Mouse (Mus musculus) testis, postnatal 14 days (tissue): ENCODE data around the gene Il24.
A peak's percentile ranks its signal among the peaks of the same experiment; 100 is the strongest.

Experiments used
- DNase-seq: peaks from one replicate; pipeline ENCODE4 v3.0.0; 2021; ENCODE audit warnings: low spot score

Gene Il24

DNA sequence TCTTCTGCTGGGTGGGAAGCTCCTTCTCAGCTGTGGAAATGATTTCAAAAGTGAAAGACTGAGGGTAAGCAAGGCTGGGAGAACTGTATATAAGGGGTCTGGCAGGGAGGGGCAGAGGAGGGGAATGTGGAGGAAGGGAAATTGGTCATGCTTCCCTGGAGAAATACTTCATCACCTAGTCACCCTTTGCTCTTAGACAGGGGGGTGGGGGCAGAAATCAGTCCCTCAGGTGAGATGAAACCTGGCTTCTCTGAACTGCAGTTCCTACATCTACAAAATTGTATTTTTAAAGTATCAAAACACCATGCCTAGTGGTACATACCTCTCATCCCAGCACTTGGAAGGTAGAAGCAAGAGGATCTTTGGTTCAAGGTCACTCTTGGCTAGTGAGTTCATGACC, at the start of gene Il24:
Gene Il24 (minus strand): TSS at position 101 of the 400 bp plus-strand sequence.
- no peak for DNase-seq

DNA sequence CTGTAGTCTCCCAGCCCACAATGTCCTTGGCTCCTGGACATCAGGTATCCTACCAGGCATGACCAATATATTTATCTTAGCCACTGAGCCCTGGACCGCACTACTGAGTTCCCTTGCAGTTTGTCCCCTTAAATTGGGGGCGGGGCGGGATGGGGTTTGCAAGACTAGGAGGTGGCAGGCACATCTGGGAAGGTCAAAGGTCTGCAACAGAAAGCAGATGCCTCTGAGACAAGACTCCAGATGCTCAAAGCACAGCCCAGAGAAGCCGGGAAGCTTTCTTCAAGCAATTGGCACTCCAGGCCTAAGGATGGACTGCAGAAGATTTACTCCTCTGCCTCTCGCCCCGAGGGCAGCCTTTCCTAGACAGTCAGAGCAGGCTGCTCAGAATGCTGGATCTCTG, 49.1 kb upstream of the Il24 start:
- no peak for DNase-seq

DNA sequence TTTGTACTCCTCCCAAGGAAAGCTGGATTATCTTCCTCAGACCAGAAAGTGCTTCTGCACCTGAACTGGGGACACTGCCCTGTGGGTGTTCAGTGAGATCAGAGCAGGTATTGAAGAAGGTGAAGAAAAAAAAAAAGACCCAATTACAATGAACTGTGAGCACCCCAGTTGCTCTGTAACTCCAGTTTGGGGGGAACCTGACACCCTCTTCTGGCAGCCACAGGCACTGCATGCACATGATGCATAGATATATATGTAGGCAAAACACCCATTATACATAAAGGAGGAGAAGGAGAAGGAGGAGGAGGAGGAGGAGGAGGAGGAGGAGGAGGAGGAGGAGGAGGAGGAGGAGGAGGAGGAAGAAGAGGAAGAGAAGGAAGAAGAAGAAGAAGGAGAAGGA, 39.2 kb upstream of the Il24 start:
- DNase-seq: no peak

DNA sequence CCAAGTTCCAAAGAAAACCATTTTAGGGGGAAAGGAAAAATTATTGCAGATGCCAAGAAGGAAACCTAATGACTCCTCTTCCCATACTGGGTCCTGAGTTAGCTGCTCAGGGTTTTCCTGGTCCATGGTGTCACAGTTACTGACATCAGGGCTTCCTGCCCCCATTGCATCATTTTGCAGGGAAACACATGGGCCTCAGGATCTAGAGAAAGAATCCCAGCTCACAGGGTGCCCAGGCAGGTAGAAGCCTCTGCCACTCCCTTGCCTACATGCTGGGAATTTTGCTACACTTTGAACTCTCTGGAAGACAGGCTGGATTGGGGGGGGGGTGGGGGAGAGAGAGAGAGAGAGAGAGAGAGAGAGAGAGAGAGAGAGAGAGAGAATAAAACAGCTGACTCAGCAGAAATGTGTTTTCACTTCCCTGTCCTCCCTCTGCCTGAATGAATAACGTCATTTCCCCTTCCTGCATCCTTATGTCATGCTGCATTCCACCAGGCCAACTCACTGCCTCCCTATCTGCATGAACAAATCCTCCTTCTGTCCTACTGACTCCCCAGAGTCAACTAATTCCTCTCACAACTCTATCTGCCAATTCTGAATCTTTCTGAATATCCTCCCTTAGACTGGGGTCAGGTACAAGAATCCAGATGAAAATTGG, 31.2 kb upstream of the Il24 start:
- DNase-seq: no peak

DNA sequence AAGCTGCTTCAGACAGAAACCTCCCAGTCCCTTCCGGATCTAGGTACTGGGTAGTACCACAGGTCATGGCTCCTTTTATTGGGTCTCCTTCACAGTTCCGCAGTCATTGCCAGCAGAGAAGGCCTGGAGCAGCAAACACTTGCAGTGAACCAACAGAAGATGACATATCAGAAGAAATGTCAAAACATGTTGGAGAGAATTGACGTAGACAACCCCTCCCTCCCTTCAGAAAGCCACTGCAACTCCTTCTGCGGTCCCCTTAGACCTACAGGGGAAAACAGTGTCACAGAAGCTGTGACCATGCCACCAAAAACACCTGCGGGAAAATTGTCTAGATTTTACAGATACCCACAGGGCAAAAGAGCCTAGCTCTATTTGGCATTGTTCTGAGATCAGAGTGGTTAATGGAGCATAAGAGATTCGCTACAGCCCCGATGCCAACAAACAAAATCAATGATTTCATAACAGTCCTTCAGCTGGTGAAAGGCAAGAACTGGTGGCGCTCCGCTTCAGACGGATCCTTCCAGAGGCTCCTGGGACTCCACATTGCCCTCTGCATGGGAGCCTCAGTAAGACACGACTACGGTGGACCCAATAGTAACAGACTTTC, 24.3 kb upstream of the Il24 start, which contains the start of gene Il20:
Gene Il20 (minus strand): TSS at position 51 of the 610 bp plus-strand sequence.
- DNase-seq: no peak

DNA sequence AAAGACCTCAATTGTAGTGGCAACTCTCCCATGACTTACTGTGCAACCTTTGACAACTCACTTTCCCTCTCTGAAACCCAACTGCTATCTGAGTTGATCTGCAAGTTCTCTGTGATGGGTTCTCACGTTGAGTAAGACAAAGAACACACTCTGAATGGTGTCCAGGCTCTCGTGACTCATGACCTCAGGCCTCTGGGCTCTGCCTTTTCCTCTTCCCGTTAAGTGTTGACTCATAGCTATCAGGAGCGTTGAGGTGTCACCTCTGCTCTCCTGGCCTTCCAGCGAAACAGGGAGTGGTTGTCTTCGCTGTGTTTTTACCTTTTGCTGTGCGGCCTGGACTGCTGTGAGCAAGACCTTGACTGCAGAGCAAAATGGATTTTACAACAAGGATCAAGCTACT, 15.3 kb upstream of the Il24 start:
- no peak for DNase-seq

DNA sequence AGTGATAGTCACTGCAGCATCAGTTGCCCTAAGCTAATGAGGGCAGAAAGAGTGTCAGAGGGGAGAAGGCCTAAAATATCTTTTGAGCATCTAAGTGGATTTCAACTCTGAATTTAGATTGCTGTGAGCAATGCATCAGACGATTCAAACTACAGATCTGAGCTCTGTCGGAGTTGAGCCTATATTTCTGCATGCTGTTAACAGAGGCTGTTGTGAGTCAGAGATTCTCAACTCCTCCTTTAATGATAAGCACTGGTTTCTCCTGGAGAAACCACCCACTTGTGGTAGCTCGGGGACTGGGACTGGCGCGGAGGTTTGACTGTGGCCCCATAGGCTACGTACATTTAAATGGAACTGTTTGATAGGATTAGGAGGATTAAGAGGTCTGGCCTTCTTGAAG, 7.2 kb upstream of the Il24 start:
- DNase-seq: no peak

DNA sequence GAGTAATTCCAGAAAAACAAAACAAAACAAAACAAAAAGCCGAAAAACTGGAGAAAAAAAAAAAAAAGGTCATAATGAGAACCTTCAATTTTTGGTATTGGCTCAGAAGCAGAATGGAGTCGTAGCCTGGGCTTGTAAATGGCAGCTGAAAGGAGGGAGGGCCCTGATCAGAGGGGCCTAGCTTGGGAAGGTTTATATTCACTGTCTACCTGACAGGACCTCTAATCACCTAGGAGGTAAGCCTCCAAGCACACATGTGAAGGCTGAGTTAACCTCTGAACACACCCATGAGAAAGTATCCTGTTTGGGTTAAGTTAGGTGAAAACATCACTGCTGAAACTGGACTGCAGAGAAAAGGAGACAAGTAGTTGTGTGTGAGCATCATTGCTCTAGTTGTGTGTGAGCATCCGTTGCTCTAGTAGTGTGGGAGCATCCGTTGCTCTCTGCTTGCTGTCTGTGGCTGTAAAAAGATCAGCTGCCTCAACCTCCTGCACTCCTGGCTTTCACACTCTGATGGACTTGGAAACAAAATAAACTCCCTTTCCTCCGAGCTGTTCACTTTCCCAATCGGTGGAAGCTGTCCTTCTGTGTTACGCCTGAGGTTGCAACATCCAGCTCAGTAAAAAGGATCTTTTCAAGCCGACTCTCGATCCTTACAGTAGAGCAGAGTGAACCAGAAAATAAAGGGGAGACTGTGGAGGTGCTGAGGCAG, 6.2 kb upstream of the Il24 start:
- no peak for DNase-seq

DNA sequence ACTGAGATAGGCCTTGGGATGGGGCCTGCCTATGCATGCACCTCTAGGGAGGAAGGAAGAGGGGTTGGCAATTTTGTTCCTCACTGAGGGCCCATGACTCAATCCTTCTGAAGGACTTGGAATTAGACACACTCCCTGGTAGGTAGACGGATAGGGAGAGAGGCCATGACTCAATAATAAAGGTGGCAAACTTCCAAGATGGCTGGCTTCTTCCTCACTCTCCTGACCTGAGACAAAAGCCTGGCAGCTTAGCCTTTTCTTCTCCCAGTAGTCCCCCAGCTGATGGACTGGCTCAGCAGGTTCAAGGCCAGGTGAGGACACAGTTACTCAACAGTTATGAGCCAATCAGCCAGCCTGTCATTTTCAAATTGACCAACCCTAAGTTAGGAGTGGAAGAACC, 5.2 kb upstream of the Il24 start:
- DNase-seq: no peak

DNA sequence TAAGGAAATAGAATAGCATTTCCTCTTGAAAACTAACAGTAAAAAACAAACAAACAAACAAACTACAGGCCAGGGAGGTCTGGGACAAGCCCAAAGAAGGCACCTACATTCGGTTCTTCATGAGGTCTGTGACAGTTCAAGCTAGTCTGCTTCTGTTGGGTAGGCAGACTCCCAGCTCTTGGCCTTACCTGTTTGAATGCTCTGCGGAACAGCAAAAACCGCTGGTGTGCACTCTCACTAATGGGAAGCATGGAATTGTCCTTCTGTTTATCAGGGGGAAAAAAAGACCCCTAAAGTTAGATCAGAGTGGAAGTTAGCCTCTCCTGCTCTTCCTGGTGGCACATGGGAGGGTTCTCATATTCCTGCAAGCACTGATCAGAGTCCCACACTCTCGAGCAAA, 4.1 kb downstream of the Il24 start:
- no peak for DNase-seq

DNA sequence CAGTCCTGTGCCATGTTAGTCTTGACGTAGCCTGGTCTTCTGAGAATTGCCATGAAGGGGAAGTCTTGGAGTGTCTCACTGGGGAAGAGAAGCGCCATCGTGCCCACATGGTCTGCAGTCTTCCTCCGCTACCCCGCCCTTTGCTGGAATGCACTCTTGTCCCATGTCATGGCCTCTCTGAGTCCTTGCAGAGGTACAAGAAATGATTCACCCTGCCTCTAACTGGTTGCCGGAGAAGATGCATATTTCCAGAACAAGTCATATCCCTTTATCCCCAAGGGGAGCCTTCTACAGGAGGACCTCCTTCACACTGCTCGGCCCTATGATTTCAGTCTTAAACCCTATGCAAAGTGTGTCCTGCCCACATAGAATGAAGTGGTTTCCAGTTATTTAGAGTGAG, 7.3 kb downstream of the Il24 start:
- DNase-seq: no peak

DNA sequence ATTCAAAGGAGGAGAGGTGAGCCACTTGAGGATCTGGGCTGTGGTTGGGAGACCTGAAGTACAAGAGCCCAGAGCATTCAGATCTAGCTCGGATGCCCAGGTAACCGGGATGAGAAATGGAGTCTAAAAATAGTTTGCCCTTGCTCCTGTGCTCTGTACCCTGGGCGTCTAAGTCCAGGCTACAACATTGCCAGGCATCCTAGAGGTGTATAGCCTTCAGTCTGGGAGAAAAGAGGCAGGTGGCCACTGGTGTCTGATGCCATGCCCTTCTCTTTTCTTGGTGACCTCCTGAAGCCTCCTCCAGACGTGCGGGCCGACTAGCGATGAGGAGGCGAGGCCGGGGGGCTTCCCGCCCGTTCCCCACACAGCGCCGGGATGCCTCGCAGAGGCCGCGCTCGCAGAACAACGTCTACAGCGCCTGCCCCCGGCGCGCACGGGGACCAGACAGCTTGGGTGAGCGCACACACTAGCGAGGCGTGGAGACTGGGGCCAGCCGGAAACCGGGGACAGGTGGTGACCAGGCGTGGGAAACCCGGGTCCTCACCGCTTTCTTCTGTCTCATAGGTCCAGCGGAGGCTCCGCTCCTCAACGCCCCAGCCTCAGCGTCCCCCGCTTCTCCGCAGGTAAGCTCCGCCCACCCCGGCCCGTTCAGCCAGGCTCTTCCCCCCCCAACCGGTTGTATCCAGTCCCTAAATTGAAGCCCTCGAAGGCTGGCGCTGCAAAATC, 9.2 kb downstream of the Il24 start:
- peak; percentile 31 for DNase-seq

DNA sequence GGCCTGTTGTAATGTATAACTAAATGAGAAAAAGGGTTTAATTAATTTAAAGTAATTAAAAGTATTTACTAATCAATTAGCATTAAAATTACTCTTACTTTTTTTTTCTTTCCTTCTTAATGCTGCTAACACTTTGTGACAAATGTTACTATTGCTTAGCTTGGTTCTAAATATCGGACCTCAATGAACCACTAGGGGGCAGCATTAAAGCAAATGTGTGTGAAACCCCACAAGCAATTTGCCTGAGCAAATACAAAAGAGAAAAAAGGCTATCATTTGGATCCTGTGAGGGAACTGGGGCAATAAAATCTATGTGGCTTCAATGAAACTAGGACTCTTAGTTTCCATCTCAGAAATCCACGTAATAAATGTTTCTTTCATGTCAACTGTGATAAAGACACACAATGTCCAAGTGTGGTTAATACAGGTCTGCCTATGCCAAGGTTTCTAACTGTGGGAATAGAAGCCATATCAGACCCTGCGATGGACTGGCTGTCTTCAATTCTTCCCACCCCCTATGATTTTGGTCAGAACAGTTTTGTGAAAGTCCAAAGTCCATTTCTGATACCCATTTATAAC, 10.2 kb downstream of the Il24 start:
- DNase-seq: peak; percentile 21

DNA sequence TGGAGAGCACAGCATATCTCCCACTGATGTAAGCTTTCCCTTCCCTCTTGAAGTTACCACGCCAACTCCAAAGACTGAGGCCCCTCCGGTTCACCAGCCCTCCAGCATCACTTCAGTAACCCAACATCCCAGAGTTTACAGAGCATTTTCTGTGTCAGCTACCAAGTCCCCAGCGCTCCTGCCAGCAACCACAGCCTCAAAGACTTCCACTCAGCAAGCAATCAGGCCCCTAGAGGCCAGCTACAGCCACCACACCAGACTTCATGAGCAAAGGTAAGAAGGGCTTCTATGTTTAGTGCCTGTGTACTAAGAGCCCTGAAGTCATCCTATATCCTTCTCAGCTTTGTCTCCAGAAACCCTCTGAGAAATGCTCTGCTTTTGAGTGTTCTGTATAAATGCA, 11.3 kb downstream of the Il24 start:
- no peak for DNase-seq

DNA sequence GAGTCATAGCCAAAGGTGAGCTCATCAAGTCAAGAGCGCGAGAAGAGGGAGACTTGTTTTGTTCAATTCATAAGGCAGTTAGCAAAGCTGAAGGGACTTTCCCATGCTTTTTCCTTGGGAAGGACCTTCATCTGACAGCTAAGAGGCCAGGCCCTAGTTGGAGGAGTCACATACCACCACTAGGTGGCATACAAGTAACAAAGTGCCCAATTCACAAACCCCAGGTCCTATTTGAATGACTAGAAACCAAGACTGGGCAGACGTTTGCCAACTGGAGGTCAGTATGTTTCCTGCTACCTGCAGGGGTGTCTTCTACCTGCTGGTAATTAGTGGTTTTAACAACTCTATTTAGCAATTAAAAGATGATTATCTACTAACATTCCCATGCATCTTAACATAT, 12.1 kb downstream of the Il24 start:
- peak; percentile 23 for DNase-seq

DNA sequence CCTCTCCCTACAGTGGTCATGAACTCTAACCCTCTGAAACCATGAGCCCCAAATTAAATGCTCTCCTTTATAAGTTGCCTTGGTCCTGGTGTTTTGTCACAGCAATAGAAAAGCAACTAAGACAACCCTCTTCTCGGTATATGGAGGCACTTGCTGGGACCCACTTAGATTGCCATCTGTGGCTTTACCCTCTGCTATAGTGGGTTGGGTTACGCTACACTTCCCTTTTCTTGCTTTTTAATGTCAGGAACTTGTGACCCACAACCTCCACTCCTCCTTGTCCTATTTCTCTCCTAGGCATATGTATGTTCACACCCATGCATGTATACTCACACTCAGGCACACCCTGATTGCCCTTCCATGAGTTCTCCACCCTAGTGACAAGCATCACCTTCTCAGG, 14.3 kb downstream of the Il24 start:
- no peak for DNase-seq

DNA sequence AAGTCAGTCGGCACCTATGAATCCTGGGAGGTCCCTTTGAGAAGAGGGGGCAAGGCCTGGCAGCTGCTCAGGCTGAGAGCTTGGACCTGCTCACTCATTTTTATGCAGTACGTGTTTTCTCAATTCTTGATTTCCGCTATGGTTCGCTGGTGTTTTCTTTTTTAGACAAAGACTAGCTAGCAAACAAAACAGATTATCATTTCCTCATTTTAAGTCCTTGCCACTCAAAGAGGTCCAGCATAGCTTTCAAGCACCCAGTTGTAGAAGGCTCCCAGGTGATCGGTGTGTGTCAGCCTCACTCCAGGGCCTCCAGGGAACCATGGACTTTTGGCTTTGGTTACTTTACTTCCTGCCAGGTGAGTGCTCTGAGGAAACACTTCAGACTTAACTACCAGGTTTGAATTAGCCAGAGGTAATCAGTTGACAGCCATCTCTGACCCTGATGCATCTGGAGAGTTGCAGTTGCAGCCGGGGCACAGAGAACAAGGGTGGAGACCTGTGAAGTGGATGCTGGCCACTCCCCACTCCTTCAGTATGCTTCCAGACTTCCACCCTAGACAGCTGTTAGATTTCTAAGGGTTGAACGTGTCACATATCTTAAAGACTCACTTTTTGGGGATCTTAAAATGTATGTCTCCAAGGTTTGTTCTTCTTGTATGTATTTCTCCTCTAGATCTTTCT, 21.6 kb downstream of the Il24 start, which contains the start of gene Fcmr:
Gene Fcmr (plus strand): TSS at position 129 of the 681 bp plus-strand sequence.
- no peak for DNase-seq

DNA sequence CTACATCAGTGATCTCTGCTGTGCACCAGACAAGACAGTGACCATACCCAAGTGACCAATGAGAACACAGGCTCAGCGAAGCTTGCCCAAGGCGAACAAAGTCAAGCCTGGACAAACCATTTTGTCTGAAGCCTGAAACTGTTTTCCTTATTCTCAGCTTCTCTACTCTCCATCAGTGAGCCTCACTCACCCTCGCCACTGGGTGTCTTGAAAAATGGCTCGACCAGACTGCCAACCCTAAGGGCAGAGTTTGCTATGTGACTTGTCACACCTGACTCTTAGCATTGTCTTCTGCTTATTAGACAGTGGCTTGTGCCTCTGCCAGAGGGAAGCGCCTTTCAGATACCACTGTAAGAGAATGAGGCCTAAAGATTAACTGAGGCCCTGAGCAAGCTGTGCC, 22.5 kb downstream of the Il24 start:
- no peak for DNase-seq

DNA sequence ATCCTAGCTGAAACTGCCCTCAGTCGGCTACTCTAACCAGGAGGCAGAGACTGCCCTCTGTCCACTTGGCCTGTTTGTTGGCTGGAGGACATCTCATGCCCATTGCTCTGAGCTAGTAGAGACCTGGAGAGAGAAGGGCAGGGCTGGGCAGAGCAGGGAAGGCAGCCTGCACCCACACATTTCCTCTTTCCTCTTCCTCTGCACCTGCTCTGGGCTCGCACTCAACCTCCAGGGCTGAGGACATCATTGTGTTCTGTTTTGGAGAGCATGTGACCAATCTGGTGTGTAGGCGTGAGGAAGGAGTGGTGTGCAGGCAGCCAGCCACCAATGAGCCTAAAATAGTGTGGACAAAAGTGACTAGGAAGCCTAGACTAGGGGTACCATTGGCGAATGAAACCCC, 23.0 kb downstream of the Il24 start:
- DNase-seq: no peak

DNA sequence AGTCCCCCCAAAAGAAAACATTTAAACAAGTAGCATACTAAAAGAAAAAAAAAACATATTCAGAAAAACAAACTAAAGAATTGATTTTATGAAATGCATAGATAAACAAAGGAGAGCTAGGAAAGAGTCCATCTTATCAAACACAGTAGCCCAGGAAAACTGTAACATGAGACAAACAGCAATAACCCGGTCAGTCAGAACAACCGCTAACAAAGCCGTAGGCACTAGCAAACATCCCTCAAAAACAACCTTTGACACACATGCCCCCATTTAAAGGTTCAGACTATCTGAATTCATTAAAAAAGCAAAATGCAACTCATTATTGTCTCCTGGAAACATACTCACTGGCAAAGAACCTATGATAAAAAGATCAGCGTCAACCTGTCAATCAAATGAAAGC, 29.8 kb downstream of the Il24 start:
- no peak for DNase-seq

DNA sequence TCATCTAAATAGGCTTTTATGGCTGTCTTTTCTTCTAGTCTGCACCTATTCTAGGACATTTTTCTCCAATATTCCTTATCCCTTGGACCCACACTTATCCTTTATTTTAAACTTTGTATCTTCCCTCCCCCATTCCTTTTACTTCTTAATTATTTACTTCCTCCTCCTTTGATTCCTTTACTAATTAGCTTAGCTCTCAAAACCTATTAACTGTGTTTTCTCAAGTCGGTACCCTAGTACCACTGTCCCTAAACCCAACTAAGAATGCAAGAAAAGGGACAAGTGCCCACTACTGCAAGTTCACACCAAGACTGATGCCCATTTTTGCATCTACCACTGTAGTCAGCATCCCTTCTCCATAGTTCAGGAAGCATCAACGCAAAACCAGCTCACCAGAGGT, 31.5 kb downstream of the Il24 start:
- DNase-seq: no peak

DNA sequence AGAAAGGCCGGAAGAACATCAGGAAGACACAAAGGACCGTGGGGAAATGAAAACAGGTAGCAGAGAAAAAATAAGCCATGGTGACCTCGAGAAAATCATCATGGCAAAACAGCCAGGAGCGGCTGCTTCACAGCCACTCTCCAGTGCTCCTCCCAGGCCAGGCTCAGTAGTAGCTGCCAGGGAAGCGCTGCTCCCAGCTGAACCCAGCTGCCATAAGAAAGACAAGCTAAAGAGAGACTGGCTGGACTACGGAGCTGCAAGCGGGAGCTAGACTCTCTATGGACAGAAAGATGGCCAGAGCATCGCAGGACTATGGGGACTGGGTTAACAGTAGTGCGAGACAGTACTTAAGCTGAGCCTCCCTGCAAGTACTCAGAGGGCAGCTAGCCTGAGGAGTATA, 32.4 kb downstream of the Il24 start:
- no peak for DNase-seq
